Mouse (Mus musculus) left cerebral cortex, postnatal 10 days (tissue): ENCODE results near the gene Cacna1e. TPM values are rescaled to one million over a fixed set of nuclear protein-coding genes. Genes with fewer than 3 reads are reported as not detected.

Experiments
- DNase-seq, 2 experiments: peaks; one replicate each; pipeline ENCODE4 v3.0.0; 2021 to 2022; ENCODE audit warnings: low spot score in 2 of 2, mixed read lengths in 1 of 2; ENCODE audit errors: extremely low spot score in 1 of 2
- intact Hi-C: fragments of 180-260 bp; cut with DNase I; formaldehyde crosslinking; loops from one replicate; pipeline ENCODE4 v1.15.1; 2025
- total RNA-seq, 2 experiments: library from RNA; stranded (reverse); gene quantifications; 2 replicates each; pipeline ENCODE4 v1.2.3; 2021

The Cacna1e gene
- total RNA-seq, 2 experiments from 2014 or later: 141 TPM

DNA sequence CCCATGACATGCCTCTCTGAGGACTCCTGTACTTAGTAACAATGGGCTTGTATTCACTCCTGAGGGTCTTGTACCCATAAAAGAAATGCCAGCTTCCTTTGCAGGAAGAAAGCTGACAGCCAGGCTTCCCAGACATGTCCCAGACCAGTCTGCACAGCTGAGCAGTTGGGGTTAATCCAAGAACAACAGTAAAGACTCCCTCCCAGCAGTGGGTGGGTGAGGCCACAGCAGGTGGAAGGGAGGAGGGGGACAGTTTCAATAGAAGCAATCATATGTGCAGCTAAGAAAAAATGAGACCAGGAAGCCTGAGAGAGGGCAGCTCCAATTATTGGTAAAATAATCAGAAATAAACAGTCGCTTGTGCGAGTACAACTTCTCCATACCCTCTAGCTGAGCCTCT is 40.9 kb downstream of the Cacna1e start:
- intact Hi-C loops: no loop called here
- DNase-seq: no peak

DNA sequence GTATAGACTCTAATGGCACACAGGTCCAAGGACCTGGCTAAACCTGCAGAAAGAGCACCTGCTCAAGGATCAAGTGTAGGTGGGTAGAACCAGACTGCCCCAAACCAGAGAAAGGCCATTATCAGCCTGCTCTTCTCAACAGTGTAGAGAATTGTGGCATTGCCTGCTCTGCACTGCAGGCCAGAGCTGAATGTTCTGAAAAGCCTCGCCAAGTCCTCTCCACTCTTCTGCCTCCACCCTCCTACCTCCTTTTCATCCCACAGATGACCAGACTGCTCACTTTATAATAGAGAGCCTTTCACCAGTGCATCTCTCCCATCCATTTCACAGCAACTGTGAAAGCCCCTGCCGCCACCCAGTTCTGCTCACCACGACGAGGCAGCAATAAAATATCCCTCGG is 42.0 kb downstream of the Cacna1e start:
- intact Hi-C loops: no loop called here
- DNase-seq: no peak

DNA sequence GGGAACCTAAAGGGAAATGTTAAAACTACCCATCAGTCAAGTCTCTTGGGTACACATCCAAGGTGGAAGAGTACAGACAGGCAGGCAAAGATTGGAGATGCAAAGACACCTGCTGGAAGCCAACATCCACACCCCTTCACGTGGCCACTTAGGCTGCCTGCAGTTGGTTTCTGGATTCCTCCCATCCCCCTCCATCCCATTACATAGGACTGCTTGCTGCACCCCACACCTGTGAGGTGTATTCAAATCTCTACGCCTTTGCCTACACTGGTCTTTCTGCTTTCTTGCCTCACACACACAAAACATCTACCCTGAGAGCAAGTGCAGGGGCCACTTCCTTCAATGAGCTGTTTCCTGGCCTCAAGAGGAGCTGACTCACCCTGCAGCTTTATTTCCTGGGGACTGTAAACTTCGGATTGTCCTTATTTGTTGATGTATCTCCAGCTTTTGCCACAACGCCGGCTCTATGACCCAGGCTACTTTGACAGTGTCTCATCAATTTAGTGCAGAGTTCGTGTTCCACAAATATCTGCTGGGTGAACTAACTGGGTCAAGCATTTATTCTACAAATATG is 43.2 kb downstream of the Cacna1e start:
- intact Hi-C loops: no loop called here
- no peak for DNase-seq

DNA sequence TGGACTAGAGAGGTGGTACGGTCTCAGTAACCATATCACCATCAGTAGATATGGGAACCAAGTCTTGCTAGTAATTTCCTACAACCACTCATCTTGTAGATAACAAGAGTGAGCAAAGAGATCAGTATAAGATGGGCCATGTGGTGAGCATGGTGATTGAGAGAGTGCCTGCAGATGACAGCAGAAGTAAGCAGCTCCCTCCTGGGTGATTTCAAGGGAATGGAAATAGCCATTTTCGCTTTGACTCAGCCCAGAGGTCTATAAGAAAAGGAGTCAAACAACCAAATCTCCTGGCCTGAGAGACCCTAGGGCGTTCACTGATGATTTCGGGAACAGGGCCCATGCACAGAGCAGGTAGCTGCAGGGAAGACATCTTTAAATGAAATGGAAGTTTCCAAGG is 45.0 kb downstream of the Cacna1e start:
- intact Hi-C loops: no loop called here
- DNase-seq: no peak

DNA sequence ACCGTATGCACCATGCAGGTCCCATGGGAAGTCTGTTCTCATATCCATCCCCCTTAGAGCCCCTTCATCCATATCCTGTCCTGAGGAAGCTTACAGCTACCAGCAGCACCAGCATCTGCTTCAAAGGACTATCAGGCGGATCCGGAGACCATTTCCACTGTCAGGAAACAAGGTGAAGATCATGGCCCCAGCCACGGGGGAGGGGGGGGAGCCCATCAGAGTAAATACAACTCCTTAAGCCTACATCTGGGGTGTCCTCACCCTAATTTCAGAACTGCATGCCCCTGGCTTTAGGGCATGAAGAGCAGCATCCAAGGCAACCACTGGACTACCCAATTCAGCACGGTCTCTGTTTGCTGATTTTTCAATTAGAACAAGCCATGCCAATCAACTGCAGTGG is 47.8 kb downstream of the Cacna1e start:
- intact Hi-C loops: no loop called here
- DNase-seq: no peak

DNA sequence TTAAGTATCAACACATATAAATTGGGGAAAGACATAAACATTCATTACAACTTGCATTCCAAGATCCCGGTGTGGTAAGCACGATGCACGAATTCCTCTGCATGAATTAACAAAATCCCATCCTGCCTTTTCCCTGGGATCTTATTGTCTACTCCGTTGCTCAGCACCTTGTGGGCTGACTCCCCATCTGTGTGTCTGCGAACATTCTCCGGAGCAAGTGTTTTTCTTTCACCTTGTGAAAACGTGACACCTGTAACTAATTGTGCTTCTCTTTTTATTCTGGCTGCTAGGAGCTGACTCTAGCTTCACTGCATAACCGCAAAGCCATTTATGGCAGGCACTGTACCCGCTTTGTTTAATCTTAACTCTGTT is 52.1 kb downstream of the Cacna1e start:
- intact Hi-C loops: no loop called here
- no peak for DNase-seq

DNA sequence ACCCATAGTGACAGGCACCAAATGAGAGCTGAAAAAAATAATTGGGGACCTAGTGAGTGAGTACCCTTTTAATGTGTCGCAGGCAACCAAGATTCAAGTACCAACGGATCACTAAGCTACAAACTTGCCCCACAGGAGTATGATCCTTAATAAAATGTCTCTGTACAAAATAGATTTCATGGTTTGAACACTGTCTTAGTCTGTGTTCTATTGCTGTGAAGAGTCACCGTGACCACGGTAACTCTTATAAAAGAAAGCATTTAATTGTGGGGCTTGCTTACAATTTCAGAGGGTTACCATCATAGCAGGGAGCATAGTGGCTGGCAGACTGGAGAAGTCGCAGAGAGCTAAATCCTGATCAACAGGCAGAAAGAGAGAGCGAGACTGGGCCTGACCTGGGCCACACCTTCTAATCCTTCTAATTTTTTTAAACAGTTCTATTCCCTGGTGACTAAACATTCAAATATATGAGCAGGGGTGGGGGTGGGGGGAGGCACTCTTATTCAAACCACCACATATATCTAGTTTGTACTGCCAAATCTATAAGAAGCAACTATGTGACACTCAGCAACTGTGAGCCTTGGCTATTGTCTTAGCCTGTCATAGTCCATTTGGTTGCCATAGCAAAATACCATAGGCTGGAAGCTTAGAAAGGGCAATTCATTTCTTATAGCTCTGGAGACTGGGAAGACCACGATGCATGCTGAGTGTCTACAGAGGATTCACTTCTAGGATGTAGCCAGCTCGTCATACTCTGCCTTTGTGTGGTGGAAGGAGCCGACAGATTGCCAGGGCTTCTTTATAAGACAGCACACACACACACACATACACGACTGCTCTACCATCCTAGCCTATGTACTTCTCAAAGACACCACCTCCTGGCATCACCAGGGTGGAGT is 52.8 kb downstream of the Cacna1e start:
- intact Hi-C loops: no loop called here
- DNase-seq: no peak

DNA sequence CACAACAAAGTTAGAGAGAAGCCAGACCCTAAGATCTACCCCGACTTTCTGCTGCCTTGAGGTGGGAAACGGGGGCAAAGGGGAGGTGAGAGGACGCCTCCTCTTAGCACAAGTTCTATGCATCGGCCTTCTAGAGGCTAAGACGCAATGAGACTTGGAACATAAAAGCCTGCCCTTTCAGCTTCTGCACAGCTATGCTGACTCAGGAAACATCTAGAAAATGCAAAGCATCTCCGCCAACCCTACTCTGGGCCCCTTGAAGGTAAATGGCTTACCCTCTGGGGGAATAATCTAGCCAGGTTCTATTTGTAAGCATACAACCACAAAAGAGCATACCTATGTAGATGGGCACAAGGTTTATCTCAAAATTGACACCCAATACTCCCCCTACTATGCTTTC is 54.2 kb downstream of the Cacna1e start:
- no peak for DNase-seq
- intact Hi-C loops: no loop called here

DNA sequence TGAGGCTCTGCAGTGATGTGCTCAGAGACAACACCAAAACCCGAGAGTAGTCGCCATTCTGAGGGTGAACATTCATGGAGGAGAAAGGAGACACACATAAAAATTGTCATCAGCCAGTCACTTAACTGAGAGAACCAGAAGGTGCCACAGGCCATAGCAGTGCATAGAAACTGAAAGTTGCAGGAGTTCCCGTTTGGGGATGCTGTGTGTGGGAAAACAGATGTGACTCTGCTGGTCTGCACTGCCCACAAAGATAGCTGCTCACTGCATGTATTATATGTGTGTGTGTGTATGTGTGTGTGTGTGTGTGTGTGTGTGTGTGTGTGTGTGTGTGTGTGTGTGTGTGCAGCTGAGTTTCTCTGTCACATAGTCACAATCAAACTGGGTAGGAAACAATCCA is 61.2 kb downstream of the Cacna1e start:
- intact Hi-C loops: no loop called here
- DNase-seq: no peak

DNA sequence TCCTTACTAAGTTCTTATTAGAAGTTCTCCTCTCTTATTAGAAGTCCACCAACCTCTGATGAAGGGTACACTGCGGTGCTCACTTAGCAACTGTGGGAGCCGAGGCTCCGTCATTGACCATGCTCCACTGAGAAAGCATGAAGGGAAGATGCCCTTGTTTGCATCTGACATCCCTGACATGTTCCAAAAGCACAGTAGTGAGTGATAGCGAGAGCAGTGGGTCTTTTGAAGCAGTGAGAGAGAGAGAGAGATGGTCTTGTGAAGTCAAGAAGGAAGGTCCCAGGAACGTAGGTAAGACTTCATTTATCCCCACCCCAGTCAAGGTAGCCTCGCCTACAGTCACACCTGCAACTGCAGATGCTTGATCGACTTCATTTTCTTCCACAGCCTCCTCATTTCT is 63.9 kb downstream of the Cacna1e start:
- DNase-seq: no peak
- intact Hi-C loops: no loop called here

DNA sequence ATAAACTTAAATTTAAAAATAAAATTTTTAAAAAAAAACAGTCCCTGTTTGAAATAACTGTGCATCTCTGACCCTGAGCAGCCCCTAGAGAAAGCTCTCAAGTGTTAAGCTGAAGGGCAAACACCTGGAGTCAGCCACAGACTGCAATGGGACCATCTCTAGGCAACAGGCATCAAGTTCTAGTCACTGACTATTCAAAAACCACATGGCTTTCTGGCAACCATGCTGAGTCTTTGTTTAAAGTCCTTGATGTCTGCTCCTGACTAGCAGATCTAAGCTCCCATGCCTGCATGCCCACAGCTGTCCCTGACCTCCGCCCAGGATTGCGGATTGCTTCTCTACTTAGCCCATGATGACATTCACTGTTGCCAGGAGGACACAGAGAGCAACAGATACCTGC is 64.3 kb downstream of the Cacna1e start:
- intact Hi-C loops: no loop called here
- no peak for DNase-seq

DNA sequence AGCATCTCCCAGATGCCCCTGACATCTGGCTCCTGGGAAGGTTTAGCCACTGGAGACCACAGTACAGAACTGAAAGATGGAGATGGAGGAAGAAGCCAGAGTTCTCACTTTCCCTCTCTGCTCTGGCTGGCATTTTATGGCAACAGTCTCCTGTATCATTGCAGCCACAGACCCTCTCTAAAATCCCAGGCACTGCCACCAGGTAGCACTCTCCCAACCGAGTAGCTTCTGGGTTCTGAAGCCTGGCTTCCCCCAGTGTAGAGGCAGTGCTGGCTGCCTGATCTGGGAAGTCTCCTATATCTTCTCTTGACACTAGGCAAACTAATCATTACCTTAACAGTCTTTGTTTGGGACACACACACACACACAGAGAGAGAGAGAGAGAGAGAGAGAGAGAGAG is 65.6 kb downstream of the Cacna1e start:
- intact Hi-C loops: no loop called here
- DNase-seq: no peak

DNA sequence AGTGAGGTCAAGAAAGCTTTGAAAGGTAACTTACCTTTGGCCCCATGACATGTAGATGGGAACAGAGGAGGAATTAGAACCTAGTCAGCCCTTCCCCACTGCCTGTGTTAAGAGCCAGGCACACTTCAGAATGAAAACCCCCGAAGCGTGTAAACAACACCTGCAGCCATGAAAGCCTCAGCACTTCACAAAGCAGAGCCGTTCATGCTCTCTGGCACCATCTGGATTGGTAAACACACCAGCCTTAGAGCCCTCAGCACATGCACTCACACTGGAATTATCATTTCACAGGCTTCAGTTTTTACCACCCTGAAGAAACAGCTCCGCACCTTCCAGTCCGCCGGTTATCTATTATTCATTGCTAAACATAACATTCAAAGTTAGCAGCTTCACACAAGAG is 67.5 kb downstream of the Cacna1e start:
- DNase-seq: no peak
- intact Hi-C loops: no loop called here

DNA sequence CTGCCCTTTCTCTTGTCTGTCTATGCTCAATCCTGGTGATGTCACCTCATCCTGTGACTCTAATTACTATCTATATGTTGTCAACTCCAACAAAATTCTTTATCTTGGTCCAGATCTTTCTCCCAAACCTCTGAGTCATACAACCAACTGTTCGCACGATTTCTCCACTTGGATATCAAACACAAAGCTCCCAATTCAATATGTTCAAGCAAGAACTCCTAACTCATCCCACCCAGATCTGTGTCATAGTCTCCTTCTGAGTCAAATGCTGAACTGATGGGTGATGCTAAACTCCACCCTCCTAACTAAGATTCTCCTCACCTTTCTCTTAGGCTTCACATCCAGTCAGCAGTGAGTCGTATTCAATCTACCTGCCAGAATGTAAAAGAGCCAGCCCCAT is 68.0 kb downstream of the Cacna1e start:
- DNase-seq: no peak

DNA sequence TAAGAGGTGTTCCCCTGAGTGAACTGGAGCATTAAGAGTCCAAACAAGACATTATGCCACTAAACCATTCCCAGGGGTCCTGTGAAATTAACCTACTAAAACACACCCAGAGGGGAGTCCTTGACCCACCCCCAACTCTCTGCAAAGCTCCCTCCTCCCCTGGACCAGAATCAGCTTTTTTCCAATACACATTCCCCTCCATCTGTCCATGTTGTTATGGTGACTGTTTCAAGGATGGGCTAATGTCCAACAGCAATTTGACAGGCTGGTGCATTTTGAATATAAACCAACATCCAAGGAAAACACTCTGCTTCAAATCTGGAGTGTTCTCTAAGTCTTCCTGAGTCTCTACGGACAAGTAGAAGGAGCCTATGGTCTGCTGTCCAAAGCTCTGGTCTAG is 78.6 kb downstream of the Cacna1e start:
- intact Hi-C loops: no loop called here
- peak in 1 of 2 experiments; percentile 39 for DNase-seq

More for the DNA sequence above, 68.0 kb downstream of the Cacna1e start:
- intact Hi-C loops: no loop called here

DNA sequence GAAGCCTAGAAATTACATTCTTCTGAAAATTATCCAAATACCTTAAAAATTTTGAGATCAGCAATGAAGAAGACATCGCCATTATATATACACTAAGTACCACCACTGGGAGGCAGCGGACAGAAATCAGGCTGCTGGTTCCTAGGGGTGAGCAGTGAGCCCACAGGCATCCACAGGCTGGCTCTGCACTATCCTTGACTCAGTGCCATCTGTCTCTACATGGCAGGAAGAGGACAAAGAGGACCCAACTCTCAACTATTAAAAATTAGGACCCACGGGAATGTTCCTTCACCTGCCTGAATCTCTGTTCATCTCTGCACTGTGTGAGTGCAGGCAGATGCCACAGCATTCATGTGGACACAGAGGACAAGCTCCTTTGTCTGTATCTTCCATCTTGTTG is 79.3 kb downstream of the Cacna1e start:
- intact Hi-C loops: no loop called here

DNA sequence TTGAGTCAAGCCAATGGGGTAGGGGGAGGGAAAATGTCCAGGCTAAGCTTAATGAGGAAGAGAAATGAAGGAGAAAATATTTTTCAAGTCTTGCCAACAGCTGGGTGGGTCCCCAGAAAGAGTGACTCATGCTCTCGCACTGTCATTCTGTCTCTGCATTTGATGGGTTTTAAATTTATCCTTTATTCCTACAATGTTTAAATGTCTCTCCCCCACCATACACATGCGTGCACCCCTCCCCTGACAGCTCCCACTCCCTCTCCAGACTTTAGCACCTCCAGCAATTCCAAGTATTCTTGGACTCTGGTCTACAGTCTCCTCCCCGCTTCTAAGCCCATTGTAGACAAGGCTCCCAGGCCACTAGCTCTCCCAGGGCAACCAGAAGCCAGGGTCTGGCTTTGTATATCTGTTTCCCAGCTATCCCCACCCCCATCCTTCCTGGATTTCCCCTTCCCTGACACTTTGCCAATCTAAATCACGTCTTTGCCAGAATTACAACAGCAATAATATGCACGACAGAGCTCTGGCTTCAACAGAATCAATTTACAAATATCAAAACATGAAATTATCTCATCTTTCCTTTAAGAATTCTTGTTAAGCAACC is 81.9 kb downstream of the Cacna1e start:
- DNase-seq: no peak
- intact Hi-C loops: loop anchor here (5.0 kb wide), 1 partner anchor 80 kb away; the partner anchor contains the start of gene Cacna1e

More for the DNA sequence above, 79.3 kb downstream of the Cacna1e start:
- no peak for DNase-seq

DNA sequence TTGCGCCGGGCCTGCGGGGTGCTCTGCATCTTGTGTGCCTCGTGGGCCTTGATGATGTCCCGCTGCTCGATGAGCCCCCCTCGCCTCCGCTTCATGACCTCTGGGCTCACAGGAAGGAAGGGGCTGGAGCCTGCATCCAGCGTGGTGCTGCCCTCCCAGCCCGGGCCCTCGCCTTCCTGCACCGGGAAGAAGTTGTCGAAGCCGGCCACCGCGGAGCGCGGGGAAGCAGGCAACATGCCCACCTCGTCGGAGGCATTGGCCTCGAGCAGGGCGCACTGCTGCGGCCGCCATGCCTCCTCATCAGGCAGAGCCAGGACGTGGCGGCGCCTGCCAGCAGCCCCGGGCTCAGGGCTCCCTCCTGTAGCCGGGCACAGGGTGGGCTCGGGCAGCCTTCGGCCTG is 85.0 kb downstream of the Cacna1e start:
- no peak for DNase-seq
- intact Hi-C loops: no loop called here

DNA sequence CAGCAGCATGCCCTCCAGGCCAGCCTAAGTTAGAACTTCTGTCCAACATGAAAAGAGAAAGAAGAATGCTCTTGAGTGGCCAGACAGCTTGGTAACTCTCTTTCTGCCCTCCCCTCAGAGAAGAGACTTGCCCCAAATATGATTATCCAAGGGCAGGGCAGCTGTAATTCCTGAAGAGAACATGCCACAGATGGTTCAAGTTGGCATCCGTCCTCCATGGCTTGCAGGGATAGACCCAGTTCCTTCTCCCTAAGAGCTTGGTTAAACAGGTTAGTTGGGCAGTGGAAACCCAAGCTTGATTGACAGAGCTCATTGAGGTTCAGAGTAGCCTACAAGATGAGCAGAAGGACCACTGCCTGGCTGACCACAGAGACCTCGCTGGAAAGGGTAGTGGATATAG is 85.5 kb downstream of the Cacna1e start:
- no peak for DNase-seq
- intact Hi-C loops: no loop called here

DNA sequence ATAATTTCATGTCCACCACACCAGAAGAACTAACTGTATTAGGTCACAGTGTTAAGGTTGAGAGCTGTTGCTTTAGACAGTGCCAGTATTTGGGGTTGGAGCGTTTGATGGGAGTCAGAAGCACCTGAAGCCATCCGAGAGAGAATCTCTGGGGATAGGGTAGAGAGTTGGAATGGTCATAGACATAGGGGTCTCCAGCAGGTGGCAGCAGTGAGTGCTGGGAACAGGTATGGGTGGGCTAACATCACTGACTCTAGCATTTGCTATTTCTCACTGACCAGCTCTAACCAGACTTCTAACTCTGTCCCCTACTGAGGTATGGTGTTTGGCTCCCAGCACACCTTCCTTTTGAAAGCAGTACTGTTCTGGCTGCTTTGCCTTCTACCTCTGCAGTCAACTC is 87.6 kb downstream of the Cacna1e start:
- intact Hi-C loops: no loop called here

More for the DNA sequence above, 87.6 kb downstream of the Cacna1e start:
- DNase-seq: no peak
